Mouse (Mus musculus): ENCODE data around the gene Sppl2c. TPM values are rescaled to one million over a fixed set of nuclear protein-coding genes. Genes with fewer than 3 reads are reported as not detected.
"Not testable (repeated sequence)": the region's sequence is repeated elsewhere in the genome, so short reads cannot be mapped to it uniquely, and the experiment has no call there.

The Sppl2c gene
- polyA plus RNA-seq, 1 experiment from 2014 or later: not detected

GRCm38 (mm10) chr11:104211251-104211650, 25.1 kb downstream of the Sppl2c start:
- Histone ChIP-seq H3K9me3 (ENCODE audit: control insufficient read depth, low read length) (no peaks in the 10 kb centered on the region), H3K4me2 (replicated peaks; ENCODE audit: low read depth, low read length) (no peak overlapping the region), H3K9ac (ENCODE audit: low read depth, low read length) (no peak overlapping the region), H3K27ac (ENCODE audit: low read depth, low read length) (no peak overlapping the region), H3K4me1 (ENCODE audit: control insufficient read depth, insufficient read depth, low read length) (no peaks in the 10 kb centered on the region), H3K36me3 (ENCODE audit: control insufficient read depth, insufficient read depth, low read length) (no peaks in the 10 kb centered on the region), H3K4me3 (ENCODE audit: low read length) (no peak overlapping the region), H3K27me3 (ENCODE audit: control insufficient read depth, insufficient read depth, low read length) (no peaks in the 10 kb centered on the region)
- WGBS: 89% methylated on average over 6 of the region's 6 CpGs
- ATAC-seq (ENCODE audit: low FRiP score, low TSS enrichment): no peak

GRCm38 (mm10) chr11:104214128-104214527, 28.0 kb downstream of the Sppl2c start:
- not testable (repeated sequence) for H3K27me3 ChIP-seq (ENCODE audit: control insufficient read depth, insufficient read depth, low read length); ATAC-seq (ENCODE audit: low FRiP score, low TSS enrichment); H3K9ac ChIP-seq (ENCODE audit: low read depth, low read length); H3K27ac ChIP-seq (ENCODE audit: low read depth, low read length); H3K36me3 ChIP-seq (ENCODE audit: control insufficient read depth, insufficient read depth, low read length); H3K4me2 ChIP-seq (replicated peaks; ENCODE audit: low read depth, low read length); H3K9me3 ChIP-seq (ENCODE audit: control insufficient read depth, low read length); H3K4me1 ChIP-seq (ENCODE audit: control insufficient read depth, insufficient read depth, low read length); H3K4me3 ChIP-seq (ENCODE audit: low read length)
- WGBS: 94% methylated on average over 5 of the region's 5 CpGs

- H3K27me3 ChIP-seq (ENCODE audit: control insufficient read depth, insufficient read depth, low read length): no peaks in the 10 kb centered on the region
- no peak for ATAC-seq (ENCODE audit: low FRiP score, low TSS enrichment)
- no peak overlapping the region for H3K4me3 ChIP-seq (ENCODE audit: low read length)
- H3K9ac ChIP-seq (ENCODE audit: low read depth, low read length): no peak overlapping the region
- no peak overlapping the region for H3K4me2 ChIP-seq (replicated peaks; ENCODE audit: low read depth, low read length)
- 84% methylated on average over 3 of the region's 3 CpGs for WGBS
- no peaks in the 10 kb centered on the region for H3K4me1 ChIP-seq (ENCODE audit: control insufficient read depth, insufficient read depth, low read length)
- no peak overlapping the region for H3K27ac ChIP-seq (ENCODE audit: low read depth, low read length)
- no peaks in the 10 kb centered on the region for H3K36me3 ChIP-seq (ENCODE audit: control insufficient read depth, insufficient read depth, low read length)
- no peaks in the 10 kb centered on the region for H3K9me3 ChIP-seq (ENCODE audit: control insufficient read depth, low read length)
These were observed 31.9 kb downstream of the Sppl2c start for GRCm38 (mm10) chr11:104218075-104218474.

GRCm38 (mm10) chr11:104220291-104220690, 34.2 kb downstream of the Sppl2c start:
- WGBS: 83% methylated on average over 4 of the region's 4 CpGs
- H3K27me3 ChIP-seq (ENCODE audit: control insufficient read depth, insufficient read depth, low read length): no peaks in the 10 kb centered on the region
- no peaks in the 10 kb centered on the region for H3K9me3 ChIP-seq (ENCODE audit: control insufficient read depth, low read length)
- H3K9ac ChIP-seq (ENCODE audit: low read depth, low read length): no peak overlapping the region
- no peak overlapping the region for H3K4me3 ChIP-seq (ENCODE audit: low read length)
- ATAC-seq (ENCODE audit: low FRiP score, low TSS enrichment): no peak
- H3K36me3 ChIP-seq (ENCODE audit: control insufficient read depth, insufficient read depth, low read length): no peaks in the 10 kb centered on the region
- no peak overlapping the region for H3K27ac ChIP-seq (ENCODE audit: low read depth, low read length)
- H3K4me2 ChIP-seq (replicated peaks; ENCODE audit: low read depth, low read length): no peak overlapping the region
- H3K4me1 ChIP-seq (ENCODE audit: control insufficient read depth, insufficient read depth, low read length): no peaks in the 10 kb centered on the region

GRCm38 (mm10) chr11:104221751-104222150, 35.6 kb downstream of the Sppl2c start:
- no peaks in the 10 kb centered on the region for H3K36me3 ChIP-seq (ENCODE audit: control insufficient read depth, insufficient read depth, low read length)
- no peak overlapping the region for H3K9ac ChIP-seq (ENCODE audit: low read depth, low read length)
- ATAC-seq (ENCODE audit: low FRiP score, low TSS enrichment): no peak
- no peak overlapping the region for H3K4me2 ChIP-seq (replicated peaks; ENCODE audit: low read depth, low read length)
- H3K27ac ChIP-seq (ENCODE audit: low read depth, low read length): no peak overlapping the region
- no peaks in the 10 kb centered on the region for H3K27me3 ChIP-seq (ENCODE audit: control insufficient read depth, insufficient read depth, low read length)
- no peaks in the 10 kb centered on the region for H3K9me3 ChIP-seq (ENCODE audit: control insufficient read depth, low read length)
- WGBS: 83% methylated on average over 5 of the region's 5 CpGs
- H3K4me3 ChIP-seq (ENCODE audit: low read length): no peak overlapping the region
- H3K4me1 ChIP-seq (ENCODE audit: control insufficient read depth, insufficient read depth, low read length): no peaks in the 10 kb centered on the region

GRCm38 (mm10) chr11:104223301-104223700, 37.2 kb downstream of the Sppl2c start:
- 82% methylated on average over 9 of the region's 9 CpGs for WGBS
- Histone ChIP-seq H3K36me3 (ENCODE audit: control insufficient read depth, insufficient read depth, low read length) (no peaks in the 10 kb centered on the region), H3K27me3 (ENCODE audit: control insufficient read depth, insufficient read depth, low read length) (no peaks in the 10 kb centered on the region), H3K9me3 (ENCODE audit: control insufficient read depth, low read length) (no peaks in the 10 kb centered on the region), H3K4me1 (ENCODE audit: control insufficient read depth, insufficient read depth, low read length) (no peaks in the 10 kb centered on the region), H3K4me3 (ENCODE audit: low read length) (no peak overlapping the region), H3K4me2 (replicated peaks; ENCODE audit: low read depth, low read length) (no peak overlapping the region), H3K27ac (ENCODE audit: low read depth, low read length) (no peak overlapping the region), H3K9ac (ENCODE audit: low read depth, low read length) (no peak overlapping the region)
- ATAC-seq (ENCODE audit: low FRiP score, low TSS enrichment): no peak

- no peak overlapping the region for H3K4me3 ChIP-seq (ENCODE audit: low read length)
- H3K4me1 ChIP-seq (ENCODE audit: control insufficient read depth, insufficient read depth, low read length): peaks cover 17% of the 10 kb centered on the region
- no peak for ATAC-seq (ENCODE audit: low FRiP score, low TSS enrichment)
- no peak overlapping the region for H3K4me2 ChIP-seq (replicated peaks; ENCODE audit: low read depth, low read length)
- no peak overlapping the region for H3K27ac ChIP-seq (ENCODE audit: low read depth, low read length)
- no peaks in the 10 kb centered on the region for H3K36me3 ChIP-seq (ENCODE audit: control insufficient read depth, insufficient read depth, low read length)
- peaks cover 30% of the 10 kb centered on the region for H3K27me3 ChIP-seq (ENCODE audit: control insufficient read depth, insufficient read depth, low read length)
- H3K9ac ChIP-seq (ENCODE audit: low read depth, low read length): no peak overlapping the region
- H3K9me3 ChIP-seq (ENCODE audit: control insufficient read depth, low read length): no peaks in the 10 kb centered on the region
- 68% methylated on average over 4 of the region's 4 CpGs for WGBS
These were observed 43.3 kb downstream of the Sppl2c start for GRCm38 (mm10) chr11:104229391-104229790.

- no peak for ATAC-seq (ENCODE audit: low FRiP score, low TSS enrichment)
- H3K27me3 ChIP-seq (ENCODE audit: control insufficient read depth, insufficient read depth, low read length): peaks cover 37% of the 10 kb centered on the region
- WGBS: 9% methylated on average over 9 of the region's 9 CpGs
These were observed 44.1 kb downstream of the Sppl2c start for GRCm38 (mm10) chr11:104230066-104230778.

GRCm38 (mm10) chr11:104231041-104231911, 45.1 kb downstream of the Sppl2c start, which contains the start of gene Mapt:
Gene Mapt, plus strand, starts transcription at chr11:104231390.
- peak within 1 kb of the TSS; percentile 99 for H3K4me2 ChIP-seq (replicated peaks; ENCODE audit: low read depth, low read length)
- ATAC-seq (ENCODE audit: low FRiP score, low TSS enrichment): peak; percentile 88
- WGBS: under 1% methylated on average over 83 of the region's 94 CpGs

More at GRCm38 (mm10) chr11:104230066-104230778, 44.1 kb downstream of the Sppl2c start:
- H3K4me1 ChIP-seq (ENCODE audit: control insufficient read depth, insufficient read depth, low read length): peaks cover 20% of the 10 kb centered on the region
- 0 out of 2 replicates have a peak overlapping the region, but pooled peaks have one; percentile 17 for H3K27ac ChIP-seq (ENCODE audit: low read depth, low read length)
- H3K36me3 ChIP-seq (ENCODE audit: control insufficient read depth, insufficient read depth, low read length): no peaks in the 10 kb centered on the region
- no peaks in the 10 kb centered on the region for H3K9me3 ChIP-seq (ENCODE audit: control insufficient read depth, low read length)
- peak overlapping the region; percentile 55; the same call in 1 of the 2 replicates for H3K4me3 ChIP-seq (ENCODE audit: low read length)
- H3K4me2 ChIP-seq (replicated peaks; ENCODE audit: low read depth, low read length): peak overlapping the region; percentile 99
- peak overlapping the region; percentile 56; the same call in 1 of the 2 replicates for H3K9ac ChIP-seq (ENCODE audit: low read depth, low read length)

More at GRCm38 (mm10) chr11:104231041-104231911, 45.1 kb downstream of the Sppl2c start, which contains the start of gene Mapt:
- Histone ChIP-seq H3K9ac (ENCODE audit: low read depth, low read length) (peak within 1 kb of the TSS; percentile 56), H3K36me3 (ENCODE audit: control insufficient read depth, insufficient read depth, low read length) (no peaks in the 10 kb centered on the region), H3K9me3 (ENCODE audit: control insufficient read depth, low read length) (no peaks in the 10 kb centered on the region), H3K4me3 (ENCODE audit: low read length) (peak within 1 kb of the TSS; percentile 55), H3K4me1 (ENCODE audit: control insufficient read depth, insufficient read depth, low read length) (peaks cover 20% of the 10 kb centered on the region), H3K27me3 (ENCODE audit: control insufficient read depth, insufficient read depth, low read length) (peaks cover 46% of the 10 kb centered on the region), H3K27ac (ENCODE audit: low read depth, low read length) (0 out of 2 replicates have a peak within 1 kb of the TSS, but pooled peaks have one; percentile 17)

Data from kidney, embryonic 14.5 days (tissue).